Comparison of ENCODE assay signal across 41 mouse cellular contexts in genomic region chr15:99931231-99931630, GRCm38 (mm10). TPM values are rescaled to one million over a fixed set of nuclear protein-coding genes. Genes with fewer than 3 reads are reported as not detected.
DNase-seq lines count a peak whose midpoint lies in the region; ATAC-seq and TF ChIP-seq lines count a peak whose summit lies in the region.
"Had no signal": no experiment of that assay in that cellular context is flagged by ENCODE, and none has a peak within 500 bp of the region (broad histone marks: within the 10 kb centered on the region; RNA-seq: fewer than 3 reads in every experiment).

No protein-coding gene starts in this region.

- H3K9me3 ChIP-seq in lung, embryonic 16.5 days (ENCODE audit: control insufficient read depth, low read length) = no peaks in the 10 kb centered on the region
- H3K9me3 ChIP-seq in ES-Bruce4 (replicated peaks; ENCODE audit: control insufficient read depth, insufficient read depth, low read length, poor library complexity, severe bottlenecking) = no peaks in the 10 kb centered on the region
- H3K9me3 ChIP-seq: embryonic facial prominence, embryonic 13.5 days; forebrain, embryonic 10.5 days; forebrain, embryonic 15.5 days; heart, embryonic 13.5 days; limb, embryonic 12.5 days had no signal

- no peak overlapping the region for H3K4me3 ChIP-seq in lung, embryonic 16.5 days (ENCODE audit: low read length)
- H3K4me3 ChIP-seq in lung, adult 2 months (replicated peaks; ENCODE audit: extremely low read depth, low read depth, low read length) = no peak overlapping the region
- H3K4me3 ChIP-seq in ES-Bruce4 (ENCODE audit: low read depth, low read length) = peak overlapping the region; percentile 32
- H3K4me3 ChIP-seq: embryonic facial prominence, embryonic 13.5 days; forebrain, embryonic 10.5 days; forebrain, embryonic 15.5 days; gastrocnemius, adult 2 months; heart, embryonic 13.5 days; limb, embryonic 12.5 days had no signal

- TF ChIP-seq POLR2A in lung, adult 2 months (IDR thresholded peaks at IDR 0.05; ENCODE audit: borderline replicate concordance, extremely low read depth, low read depth, low read length) = no peak
- TF ChIP-seq POLR2A in ES-Bruce4 (IDR thresholded peaks at IDR 0.05; ENCODE audit: insufficient read depth, low read length) = no peak

- peaks cover 4% of the 10 kb centered on the region; the same call in 1 of the 2 replicates for H3K4me1 ChIP-seq in lung, embryonic 16.5 days (replicated peaks; ENCODE audit: control insufficient read depth, insufficient read depth, low read length)
- H3K4me1 ChIP-seq in lung, adult 2 months (ENCODE audit: control insufficient read depth, insufficient read depth, low read length) = no peaks in the 10 kb centered on the region
- H3K4me1 ChIP-seq in ES-Bruce4 (ENCODE audit: control insufficient read depth, insufficient read depth, low read length) = no peaks in the 10 kb centered on the region
- H3K4me1 ChIP-seq: embryonic facial prominence, embryonic 13.5 days; forebrain, embryonic 10.5 days; forebrain, embryonic 15.5 days; heart, embryonic 13.5 days; limb, embryonic 12.5 days had no signal

- no peak for TF ChIP-seq CTCF in lung, adult 2 months (IDR thresholded peaks at IDR 0.05; ENCODE audit: insufficient read depth, low read length)
- no peak for TF ChIP-seq CTCF in ES-Bruce4 (IDR thresholded peaks at IDR 0.05; ENCODE audit: low read depth, low read length)

- WGBS in lung, embryonic 16.5 days = 48% methylated on average over 8 of the region's 8 CpGs
- 71% methylated on average over 8 of the region's 8 CpGs for WGBS in lung, adult 2 months

- H3K4me2 ChIP-seq in lung, embryonic 16.5 days (ENCODE audit: low read depth, low read length) = no peak overlapping the region
- H3K4me2 ChIP-seq: embryonic facial prominence, embryonic 13.5 days; forebrain, embryonic 15.5 days; heart, embryonic 13.5 days; hindbrain, embryonic 14.5 days; limb, embryonic 12.5 days; liver, embryonic 11.5 days; midbrain, embryonic 11.5 days had no signal

- H3K36me3 ChIP-seq in lung, embryonic 16.5 days (ENCODE audit: control insufficient read depth, insufficient read depth, low read length) = no peaks in the 10 kb centered on the region
- no peaks in the 10 kb centered on the region for H3K36me3 ChIP-seq in ES-Bruce4 (ENCODE audit: control insufficient read depth, insufficient read depth, low read length, poor library complexity, severe bottlenecking)
- H3K36me3 ChIP-seq: embryonic facial prominence, embryonic 13.5 days; forebrain, embryonic 10.5 days; forebrain, embryonic 15.5 days; heart, embryonic 13.5 days; limb, embryonic 12.5 days had no signal

- H3K27me3 ChIP-seq in lung, embryonic 16.5 days (ENCODE audit: control insufficient read depth, insufficient read depth, low read depth, low read length) = no peaks in the 10 kb centered on the region
- no peaks in the 10 kb centered on the region for H3K27me3 ChIP-seq in ES-Bruce4 (ENCODE audit: control insufficient read depth, insufficient read depth, low read length, poor library complexity, severe bottlenecking)
- H3K27me3 ChIP-seq: embryonic facial prominence, embryonic 13.5 days; forebrain, embryonic 15.5 days; heart, embryonic 13.5 days; limb, embryonic 12.5 days had no signal

- ATAC-seq in lung, embryonic 16.5 days (ENCODE audit: low read depth) = peak; percentile 83
- ATAC-seq: activated CD4-positive, CD25-positive, alpha-beta regulatory T cell, adult 4 months; CD4-positive, CD25-positive, alpha-beta regulatory T cell, adult 4 months; forebrain, embryonic 15.5 days; intestine, postnatal 0 days; midbrain, embryonic 16.5 days had no signal

- no peak for DNase-seq in lung, adult 2 months
- peak; percentile 77 for DNase-seq in NIH3T3 (ENCODE audit: low read depth)
- DNase-seq in skeletal muscle tissue, adult 2 months (ENCODE audit: low read depth, low spot score) = peak; percentile 18
- no peak for DNase-seq in embryo, embryonic 10 days (ENCODE audit: low spot score)
- DNase-seq in layer of hippocampus, postnatal 25 days (ENCODE audit: extremely low spot score in 1 of 2, low spot score in 1 of 2) = no peak
- DNase-seq: adrenal gland, adult 8-10 months; cerebellum, adult 11 months; cerebellum, adult 9-10 months; gastrocnemius, adult 2 months; gastrocnemius, postnatal 36 days; heart, adult 18-20 months; heart, postnatal 10 days; kidney, adult 9 months; kidney, postnatal 14 days; layer of hippocampus, adult 9-11 months; right cerebral cortex, postnatal 25 days; spleen, adult 18-20 months; thymus, postnatal 4 days had no signal

- TF ChIP-seq EP300 in ES-Bruce4 (IDR thresholded peaks at IDR 0.05; ENCODE audit: insufficient read depth, low read depth, low read length) = no peak

- H3K9ac ChIP-seq in lung, embryonic 16.5 days (ENCODE audit: low read length) = no peak overlapping the region
- peak overlapping the region; percentile 9; the same call in 1 of the 2 replicates for H3K9ac ChIP-seq in ES-Bruce4 (ENCODE audit: low read depth, poor library complexity, severe bottlenecking)
- H3K9ac ChIP-seq: embryonic facial prominence, embryonic 13.5 days; forebrain, embryonic 15.5 days; heart, embryonic 13.5 days; hindbrain, embryonic 14.5 days; limb, embryonic 12.5 days had no signal

- no peak overlapping the region for H3K27ac ChIP-seq in lung, embryonic 16.5 days (ENCODE audit: low read length)
- no peak overlapping the region for H3K27ac ChIP-seq in ES-Bruce4 (ENCODE audit: insufficient read depth, low read length)
- H3K27ac ChIP-seq: embryonic facial prominence, embryonic 13.5 days; forebrain, embryonic 10.5 days; forebrain, embryonic 15.5 days; gastrocnemius, adult 2 months; heart, embryonic 13.5 days; hindbrain, embryonic 14.5 days; limb, embryonic 12.5 days had no signal

RNA-seq across cellular contexts. Expression of gene Fam186a, which starts 35.6 kb away (rescaled TPM):
- polyA plus RNA-seq in lung, embryonic 16.5 days (2015; fragmentation: Nextera tagmentation; extraction: Ambion mirVana) = not detected in 2 replicates
- polyA plus RNA-seq in lung, adult 2 months (2012; rRNA removed) = 0.04 TPM in 1 of 2 replicates, not detected in the other
- polyA plus RNA-seq in ES-Bruce4 (2011; ENCODE audit: insufficient read depth, insufficient read length, low read depth, missing spikeins) = 0.06 and 0.33 TPM in 2 replicates
- under 1 TPM; 0.02 to 0.07 TPM for total RNA-seq in layer of hippocampus, postnatal 25 days (2021)
- total RNA-seq: heart, postnatal 10 days; hematopoietic stem cell, adult 5-6 weeks; left cerebral cortex, postnatal 14 days; megakaryocyte progenitor cell, adult 5-6 weeks; MEL; neutrophil, adult 5-6 weeks had no signal
- polyA plus RNA-seq: activated CD4-positive, CD25-positive, alpha-beta regulatory T cell, adult 4 months; CD4-positive, CD25-positive, alpha-beta regulatory T cell, adult 4 months; forebrain, embryonic 15.5 days; heart, embryonic 13.5 days; intestine, postnatal 0 days; limb, embryonic 12.5 days; liver, embryonic 11.5 days; liver, embryonic 16.5 days; midbrain, embryonic 11.5 days; midbrain, embryonic 16.5 days; neural tube, embryonic 11.5 days; stomach, embryonic 16.5 days; thymus, postnatal 0 days had no signal

RNA-seq across cellular contexts. Expression of gene Larp4, which starts 38.6 kb away (rescaled TPM):
- polyA plus RNA-seq in lung, embryonic 16.5 days (2015; fragmentation: Nextera tagmentation; extraction: Ambion mirVana) = 30.8 and 34.6 TPM in 2 replicates
- 40.4 and 41.3 TPM in 2 replicates for polyA plus RNA-seq in lung, adult 2 months (2012; rRNA removed)
- polyA plus RNA-seq in ES-Bruce4 (2011; ENCODE audit: insufficient read depth, insufficient read length, low read depth, missing spikeins) = 130 and 144 TPM in 2 replicates
- total RNA-seq in layer of hippocampus, postnatal 25 days (2021) = 10 to 100 TPM; 46.1 to 52.1 TPM

RNA-seq across cellular contexts. Expression of gene Lima1, which starts 56.0 kb away (rescaled TPM):
- polyA plus RNA-seq in lung, embryonic 16.5 days (2015; fragmentation: Nextera tagmentation; extraction: Ambion mirVana) = 44.9 and 47.0 TPM in 2 replicates
- 23.6 and 29.7 TPM in 2 replicates for polyA plus RNA-seq in lung, adult 2 months (2012; rRNA removed)
- polyA plus RNA-seq in ES-Bruce4 (2011; ENCODE audit: insufficient read depth, insufficient read length, low read depth, missing spikeins) = 104 and 113 TPM in 2 replicates
- total RNA-seq in layer of hippocampus, postnatal 25 days (2021) = 10 to 100 TPM; 10.1 to 13.8 TPM

Comparison
In these comparisons a context has a peak if more than half of its experiments do, and no peak if none do; other contexts are left out.
1. DNase-seq: peak in NIH3T3 (single experiment) and skeletal muscle tissue, adult 2 months (single experiment); none in lung, adult 2 months (single experiment), embryo, embryonic 10 days (single experiment) and layer of hippocampus, postnatal 25 days (0 of 2).